Mouse (Mus musculus): ENCODE results near the gene Fam234b. TPM values are rescaled to one million over a fixed set of nuclear protein-coding genes. Genes with fewer than 3 reads are reported as not detected.

The Fam234b gene
- polyA plus RNA-seq, 1 experiment from 2014 or later = 48.8 TPM

- no peaks in the 10 kb centered on the region for H3K36me3 ChIP-seq (replicated peaks)
- no peaks in the 10 kb centered on the region for H3K27me3 ChIP-seq
- no peak overlapping the region for H3K27ac ChIP-seq
- no peak overlapping the region for H3K4me3 ChIP-seq (replicated peaks)
- H3K9ac ChIP-seq = no peak overlapping the region
- ATAC-seq (ENCODE audit: low FRiP score) = no peak
- H3K4me1 ChIP-seq = no peaks in the 10 kb centered on the region
- H3K9me3 ChIP-seq = no peaks in the 10 kb centered on the region
- no peak overlapping the region for H3K4me2 ChIP-seq
- WGBS = 90% methylated on average over 6 of the region's 6 CpGs
Measured at GRCm38 (mm10) chr6:135278302-135278701, 80.5 kb downstream of the Fam234b start.

- H3K4me3 ChIP-seq (replicated peaks) = no peak overlapping the region
- no peaks in the 10 kb centered on the region for H3K4me1 ChIP-seq
- 80% methylated on average over 5 of the region's 5 CpGs for WGBS
- H3K9me3 ChIP-seq = no peaks in the 10 kb centered on the region
- H3K9ac ChIP-seq = no peak overlapping the region
- no peaks in the 10 kb centered on the region for H3K36me3 ChIP-seq (replicated peaks)
- H3K27ac ChIP-seq = no peak overlapping the region
- no peak for ATAC-seq (ENCODE audit: low FRiP score)
- H3K27me3 ChIP-seq = no peaks in the 10 kb centered on the region
- no peak overlapping the region for H3K4me2 ChIP-seq
Measured at GRCm38 (mm10) chr6:135279286-135279685, 81.5 kb downstream of the Fam234b start.

GRCm38 (mm10) chr6:135279856-135280255 is 82.1 kb downstream of the Fam234b start:
- Histone ChIP-seq H3K4me3 (replicated peaks) (no peak overlapping the region), H3K9ac (no peak overlapping the region), H3K27ac (no peak overlapping the region), H3K27me3 (no peaks in the 10 kb centered on the region), H3K36me3 (replicated peaks) (no peaks in the 10 kb centered on the region), H3K4me1 (no peaks in the 10 kb centered on the region), H3K9me3 (no peaks in the 10 kb centered on the region), H3K4me2 (no peak overlapping the region)
- WGBS = 61% methylated on average over 10 of the region's 10 CpGs
- no peak for ATAC-seq (ENCODE audit: low FRiP score)

GRCm38 (mm10) chr6:135292391-135292790 is 94.6 kb downstream of the Fam234b start:
- 82% methylated on average over 4 of the region's 4 CpGs for WGBS
- no peak for ATAC-seq (ENCODE audit: low FRiP score)
- Histone ChIP-seq H3K9ac (no peak overlapping the region), H3K4me2 (no peak overlapping the region), H3K9me3 (no peaks in the 10 kb centered on the region), H3K36me3 (replicated peaks) (no peaks in the 10 kb centered on the region), H3K27me3 (no peaks in the 10 kb centered on the region), H3K27ac (no peak overlapping the region), H3K4me1 (no peaks in the 10 kb centered on the region), H3K4me3 (replicated peaks) (no peak overlapping the region)

- H3K9me3 ChIP-seq = no peaks in the 10 kb centered on the region
- H3K9ac ChIP-seq = no peak overlapping the region
- 91% methylated on average over 6 of the region's 6 CpGs for WGBS
- H3K27me3 ChIP-seq = no peaks in the 10 kb centered on the region
- H3K4me1 ChIP-seq = no peaks in the 10 kb centered on the region
- H3K36me3 ChIP-seq (replicated peaks) = no peaks in the 10 kb centered on the region
- no peak overlapping the region for H3K4me3 ChIP-seq (replicated peaks)
- no peak for ATAC-seq (ENCODE audit: low FRiP score)
- H3K27ac ChIP-seq = no peak overlapping the region
- H3K4me2 ChIP-seq = no peak overlapping the region
Measured at GRCm38 (mm10) chr6:135294150-135294549, 96.4 kb downstream of the Fam234b start.

Other genes starting within 250 kb of the Fam234b start
- gene Apold1, start 216.3 kb upstream of the Fam234b start, polyA plus RNA-seq (2016; fragmentation: Nextera tagmentation; extraction: Ambion mirVana) = 3.7 and 3.9 TPM in 2 replicates
- gene Ddx47, start 186.4 kb upstream of the Fam234b start, polyA plus RNA-seq (2016; fragmentation: Nextera tagmentation; extraction: Ambion mirVana) = 91.3 and 93.0 TPM in 2 replicates
- gene Gprc5a, start 132.3 kb upstream of the Fam234b start, polyA plus RNA-seq (2016; fragmentation: Nextera tagmentation; extraction: Ambion mirVana) = 1.7 and 1.8 TPM in 2 replicates
- not detected in 2 replicates for gene Gprc5d, start 79.7 kb upstream of the Fam234b start, polyA plus RNA-seq (2016; fragmentation: Nextera tagmentation; extraction: Ambion mirVana)
- gene Hebp1, start within 50 bp of the Fam234b start, polyA plus RNA-seq (2016; fragmentation: Nextera tagmentation; extraction: Ambion mirVana) = 2.8 and 3.6 TPM in 2 replicates
- gene Gsg1, start 56.4 kb downstream of the Fam234b start, polyA plus RNA-seq (2016; fragmentation: Nextera tagmentation; extraction: Ambion mirVana) = 0.49 and 0.69 TPM in 2 replicates
- gene Pbp2, start 112.4 kb downstream of the Fam234b start, polyA plus RNA-seq (2016; fragmentation: Nextera tagmentation; extraction: Ambion mirVana) = not detected in 2 replicates
- gene Emp1, start 164.6 kb downstream of the Fam234b start, polyA plus RNA-seq (2016; fragmentation: Nextera tagmentation; extraction: Ambion mirVana) = 6.7 and 7.9 TPM in 2 replicates